Mouse (Mus musculus) liver, embryonic 18 days (tissue): ENCODE results near the gene Klhl13. TPM values are rescaled to one million over a fixed set of nuclear protein-coding genes. Genes with fewer than 3 reads are reported as not detected.

Experiments used
- polyA plus RNA-seq: library from polyadenylated mRNA; depleted of rRNA; stranded (reverse); fragments of >200 nt; gene quantifications from 2 replicates; pipeline ENCODE4 v1.2.3, GENCODE M21; 2012; rRNA removed

Klhl13 gene
- 4.4 and 6.2 TPM in 2 replicates for polyA plus RNA-seq

DNA sequence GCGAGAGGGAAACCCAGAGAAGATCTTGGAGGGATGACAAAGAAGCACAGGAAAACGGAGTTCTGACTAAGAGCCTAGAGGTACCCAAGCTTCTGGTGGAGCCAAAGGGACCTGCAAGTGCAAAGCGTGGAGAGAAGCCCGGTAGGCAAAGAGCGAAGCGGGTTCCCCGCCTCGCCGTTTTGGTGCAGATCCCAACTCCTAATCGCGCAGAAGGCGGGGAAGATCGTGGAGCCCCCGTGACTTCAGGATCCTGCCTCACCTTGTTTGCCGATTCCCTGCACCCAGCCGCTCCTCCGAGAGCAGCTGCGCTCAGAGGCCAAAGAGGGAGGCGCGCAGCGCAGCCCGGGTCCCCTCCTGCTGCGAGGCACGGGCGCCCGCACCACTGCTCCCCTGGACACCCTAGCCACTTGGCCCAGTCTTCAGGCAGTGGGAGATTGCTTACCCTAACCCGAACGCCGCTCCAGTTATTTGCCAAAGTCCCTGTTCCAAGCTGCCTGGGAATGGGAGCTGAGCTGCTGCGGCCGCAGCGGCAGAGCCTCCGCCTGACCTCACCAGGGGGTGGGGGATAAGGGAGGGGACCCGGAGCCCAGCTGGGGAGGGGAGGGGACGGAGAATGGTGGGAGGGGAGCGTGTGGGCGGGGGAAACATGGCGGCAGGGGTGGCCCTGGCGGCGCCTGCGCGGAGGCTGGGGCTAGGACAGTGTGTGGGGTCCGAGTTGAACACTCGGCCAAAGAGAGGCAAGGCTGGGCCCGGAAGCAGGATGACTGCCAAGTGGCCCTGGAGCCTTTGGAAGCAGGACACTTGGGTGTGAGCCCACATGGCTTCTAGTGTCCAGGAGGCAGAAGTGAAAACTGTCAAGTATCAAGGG lies at the start of gene Klhl13:
Klhl13 (minus strand) TSS at position 569 of the 868 bp plus-strand sequence.

